Mouse (Mus musculus) liver, embryonic 11.5 days (tissue): ENCODE data around the gene Il17rc. TPM values are rescaled to one million over a fixed set of nuclear protein-coding genes. Genes with fewer than 3 reads are reported as not detected.

Experiments used
- ATAC-seq: fragments of 200-750 bp; cut with Nextera tagmentation; replicated peaks from 2 replicates; pipeline ENCODE4 v1.8.0; 2017; ENCODE audit warnings: moderate number of reproducible peaks, mild to moderate bottlenecking, moderate TSS enrichment, moderate library complexity; ENCODE audit not compliant: low FRiP score
- DNase-seq: peaks from one replicate; pipeline ENCODE4 v3.0.0-alpha.2; 2017; ENCODE audit warnings: low spot score
- H3K27ac ChIP-seq: fragments of 300-500 bp; sonication (generic); 2 replicates; pipeline ENCODE4 v1.5.1; 2014; ENCODE audit warnings: mild to moderate bottlenecking, low read depth, low read length, control low read depth
- H3K27me3 ChIP-seq: fragments of 300-500 bp; sonication (generic); replicated peaks from 2 replicates; pipeline ENCODE4 v1.6.1; 2014; ENCODE audit warnings: low read length, mixed read lengths; ENCODE audit not compliant: control insufficient read depth, insufficient read depth
- H3K36me3 ChIP-seq: fragments of 300-500 bp; sonication (generic); 2 replicates; pipeline ENCODE4 v1.6.1; 2014; ENCODE audit warnings: mild to moderate bottlenecking, low read length, moderate library complexity, mixed read lengths; ENCODE audit not compliant: control insufficient read depth, insufficient read depth
- H3K4me1 ChIP-seq: fragments of 300-500 bp; sonication (generic); replicated peaks from 2 replicates; pipeline ENCODE4 v1.6.1; 2014; ENCODE audit warnings: low read length, mixed read lengths; ENCODE audit not compliant: control insufficient read depth, insufficient read depth
- H3K4me2 ChIP-seq: fragments of 300-500 bp; sonication (generic); 2 replicates; pipeline ENCODE4 v1.6.1; 2014; ENCODE audit warnings: mild to moderate bottlenecking, control low read depth, moderate library complexity
- H3K4me3 ChIP-seq: fragments of 300-500 bp; sonication (generic); 2 replicates; pipeline ENCODE4 v1.5.1; 2014; ENCODE audit warnings: low read depth, low read length, control low read depth
- H3K9ac ChIP-seq: fragments of 300-500 bp; sonication (generic); 2 replicates; pipeline ENCODE4 v1.6.1; 2014; ENCODE audit warnings: low read depth, low read length, control low read depth
- H3K9me3 ChIP-seq: fragments of 300-500 bp; sonication (generic); 2 replicates; pipeline ENCODE4 v1.6.1; 2016; ENCODE audit warnings: low read length, inconsistent platforms, mixed read lengths; ENCODE audit not compliant: control insufficient read depth
- WGBS: fragments of 180-500 bp; shearing (Covaris S2); extraction: QIAGEN DNeasy Blood & Tissue Kit; methylation state at CpG from one replicate; pipeline ENCODE4 v1.1.7; 2014; 5-methylcytosine and 5-hydroxymethylcytosine counted together
- polyA plus RNA-seq: library from polyadenylated mRNA; unstranded; fragments of >200 nt; fragmentation: Nextera tagmentation; extraction: Ambion mirVana; gene quantifications from 2 replicates; pipeline ENCODE4 v1.2.1, GENCODE M21; 2014

Il17rc gene
- polyA plus RNA-seq, 1 experiment from 2014 or later, result 4.6 TPM

DNA sequence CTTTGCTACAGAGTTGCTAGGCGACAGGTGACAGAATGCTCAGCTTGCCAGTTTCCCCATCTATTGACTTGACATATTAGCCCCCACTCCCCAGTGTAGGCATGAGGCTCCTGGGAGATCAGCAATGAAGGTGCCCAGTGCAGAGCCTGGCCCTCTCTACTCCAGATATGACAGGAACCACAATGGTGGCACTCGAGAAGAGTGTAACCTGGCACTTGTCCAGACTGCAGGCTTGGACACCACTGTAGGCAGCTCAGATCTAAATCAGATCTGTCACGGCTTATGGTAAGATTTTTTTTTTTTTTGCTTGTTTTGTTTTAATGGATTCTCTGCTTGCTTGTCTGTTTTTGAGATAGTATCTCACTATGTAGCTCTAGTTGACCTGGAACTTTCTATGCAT lies 37.6 kb upstream of the Il17rc start:
- Histone ChIP-seq H3K27ac (no peak overlapping the region), H3K4me2 (no peak overlapping the region), H3K4me3 (no peak overlapping the region), H3K36me3 (no peaks in the 10 kb centered on the region), H3K4me1 (no peaks in the 10 kb centered on the region), H3K9me3 (no peaks in the 10 kb centered on the region), H3K27me3 (no peaks in the 10 kb centered on the region), H3K9ac (no peak overlapping the region)
- ATAC-seq, result no peak
- 77% methylated on average over 3 of the region's 3 CpGs for WGBS
- DNase-seq, result no peak

DNA sequence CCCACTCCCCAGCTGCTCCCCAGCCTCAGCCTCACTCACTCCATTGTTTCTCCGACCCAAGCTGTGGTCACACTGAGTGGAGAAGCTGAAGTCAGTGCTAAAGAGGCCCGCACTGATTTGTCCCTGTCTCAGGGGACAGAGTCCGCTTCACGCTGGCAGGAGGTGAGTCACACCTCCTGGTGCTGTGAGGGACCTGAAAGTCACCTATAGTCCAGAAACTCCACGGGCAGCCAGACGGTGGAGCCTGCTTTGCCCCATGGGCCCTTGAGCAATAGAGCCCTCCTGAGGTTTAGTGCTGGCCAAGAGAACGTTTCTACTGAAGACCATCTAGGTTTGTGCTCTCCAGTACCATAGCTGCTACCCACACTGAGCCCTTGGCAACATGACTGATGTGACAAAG lies 36.5 kb upstream of the Il17rc start:
- Histone ChIP-seq H3K27me3 (no peaks in the 10 kb centered on the region), H3K9ac (no peak overlapping the region), H3K4me1 (no peaks in the 10 kb centered on the region), H3K27ac (no peak overlapping the region), H3K9me3 (no peaks in the 10 kb centered on the region), H3K4me2 (no peak overlapping the region), H3K36me3 (no peaks in the 10 kb centered on the region), H3K4me3 (no peak overlapping the region)
- ATAC-seq (no peak), DNase-seq (no peak)
- 60% methylated on average over 7 of the region's 7 CpGs for WGBS

DNA sequence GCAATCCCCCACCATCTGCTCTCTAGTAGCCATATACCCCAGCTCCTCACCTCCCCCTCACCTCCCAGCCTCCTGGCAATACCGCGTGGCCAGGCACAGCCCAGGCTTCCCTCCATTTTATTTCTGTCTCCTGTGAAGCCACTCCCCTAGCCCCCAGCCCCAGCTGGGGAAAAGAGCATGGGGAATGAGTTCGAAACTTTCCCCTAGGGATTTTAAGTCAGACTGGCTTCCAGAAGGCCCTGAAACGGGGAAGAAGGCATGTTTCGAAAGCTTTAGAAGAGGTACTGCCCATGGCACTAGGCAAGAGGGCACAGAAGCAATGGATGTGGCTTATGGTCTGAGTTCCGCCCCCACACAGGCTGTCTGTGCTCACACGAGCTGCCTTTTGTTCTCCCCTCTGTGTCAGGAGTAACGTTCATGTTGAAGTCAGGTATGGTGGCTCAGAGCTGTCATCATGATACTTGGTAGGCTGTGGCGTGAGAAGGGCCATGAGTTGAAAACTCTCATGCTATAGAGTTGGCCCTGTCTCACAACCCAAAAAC lies 35.5 kb upstream of the Il17rc start, which contains the start of gene Cidec:
Gene Cidec, minus strand, starts transcription at position 97 of the 542 bp plus-strand sequence.
- no peaks in the 10 kb centered on the region for H3K27me3 ChIP-seq
- no peak within 1 kb of the TSS for H3K9ac ChIP-seq
- H3K4me1 ChIP-seq, result no peaks in the 10 kb centered on the region
- DNase-seq (no peak), ATAC-seq (no peak)
- H3K27ac ChIP-seq, result no peak within 1 kb of the TSS
- no peaks in the 10 kb centered on the region for H3K36me3 ChIP-seq
- no peak within 1 kb of the TSS for H3K4me3 ChIP-seq
- WGBS, result 68% methylated on average over 9 of the region's 9 CpGs
- H3K4me2 ChIP-seq, result no peak within 1 kb of the TSS
- H3K9me3 ChIP-seq, result no peaks in the 10 kb centered on the region

DNA sequence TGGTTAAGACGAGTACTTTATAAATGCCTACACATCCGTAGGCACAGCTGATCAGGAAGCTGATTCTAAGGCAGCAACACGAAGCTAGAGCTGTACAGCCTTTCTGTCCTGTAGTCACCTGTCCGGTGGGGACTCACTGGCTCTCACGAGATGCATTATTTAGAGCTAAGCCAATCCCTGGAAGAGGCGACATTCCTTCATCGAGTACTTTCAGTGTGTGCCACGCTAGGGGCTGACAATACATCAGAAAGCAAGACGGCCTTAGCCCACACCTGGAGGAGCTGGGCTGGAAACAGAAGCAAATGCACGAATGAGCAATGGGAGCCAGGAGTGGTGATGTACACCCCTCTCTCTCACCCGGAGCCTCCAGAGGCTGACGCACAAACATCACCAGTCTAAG lies 34.1 kb upstream of the Il17rc start:
- H3K4me2 ChIP-seq, result no peak overlapping the region
- 69% methylated on average over 12 of the region's 12 CpGs for WGBS
- H3K4me3 ChIP-seq, result no peak overlapping the region
- no peak overlapping the region for H3K27ac ChIP-seq
- no peaks in the 10 kb centered on the region for H3K36me3 ChIP-seq
- no peak overlapping the region for H3K9ac ChIP-seq
- no peak for DNase-seq
- H3K27me3 ChIP-seq, result no peaks in the 10 kb centered on the region
- no peaks in the 10 kb centered on the region for H3K9me3 ChIP-seq
- H3K4me1 ChIP-seq, result peaks cover 3% of the 10 kb centered on the region; the same call in 1 of the 2 replicates
- ATAC-seq, result no peak

DNA sequence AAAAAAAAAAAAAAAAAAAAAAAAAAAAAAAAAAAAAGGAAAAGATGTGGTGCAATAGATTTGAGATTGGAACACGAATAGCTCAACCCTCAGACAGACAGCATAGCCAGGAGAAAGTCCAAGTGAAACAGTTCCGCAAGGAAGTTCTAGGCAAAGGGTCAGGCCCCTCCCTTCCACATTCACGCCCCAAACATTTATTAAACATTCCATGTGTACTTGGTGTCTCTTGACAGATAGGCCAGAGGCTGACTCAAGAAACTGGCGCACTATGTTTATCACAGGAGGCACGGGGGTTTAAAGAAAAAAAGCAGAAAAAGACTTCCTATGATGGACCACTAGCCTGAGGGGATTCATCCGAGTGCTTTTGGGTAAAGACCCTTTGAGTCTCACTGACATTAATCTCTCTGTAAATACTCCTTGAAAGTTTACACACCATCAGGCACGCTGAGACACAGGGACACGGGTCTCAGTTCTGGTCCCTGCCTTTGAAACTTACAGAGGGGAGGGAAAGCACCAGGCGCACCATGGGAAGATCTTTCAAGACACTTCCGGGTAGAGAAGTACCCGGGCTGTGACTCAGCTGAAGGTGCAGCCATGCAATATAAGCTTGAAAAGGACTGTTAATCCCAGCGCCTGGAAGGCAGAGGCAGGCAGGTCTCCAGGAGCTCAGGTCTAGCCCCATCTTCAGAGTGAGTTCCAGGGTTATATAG lies 32.4 kb upstream of the Il17rc start:
- H3K9me3 ChIP-seq, result no peaks in the 10 kb centered on the region
- H3K36me3 ChIP-seq, result no peaks in the 10 kb centered on the region
- H3K27me3 ChIP-seq, result no peaks in the 10 kb centered on the region
- no peak overlapping the region for H3K4me2 ChIP-seq
- no peak overlapping the region for H3K9ac ChIP-seq
- H3K4me1 ChIP-seq, result peaks cover 10% of the 10 kb centered on the region
- DNase-seq (no peak), ATAC-seq (no peak)
- H3K4me3 ChIP-seq, result no peak overlapping the region
- 58% methylated on average over 12 of the region's 12 CpGs for WGBS
- H3K27ac ChIP-seq, result no peak overlapping the region

DNA sequence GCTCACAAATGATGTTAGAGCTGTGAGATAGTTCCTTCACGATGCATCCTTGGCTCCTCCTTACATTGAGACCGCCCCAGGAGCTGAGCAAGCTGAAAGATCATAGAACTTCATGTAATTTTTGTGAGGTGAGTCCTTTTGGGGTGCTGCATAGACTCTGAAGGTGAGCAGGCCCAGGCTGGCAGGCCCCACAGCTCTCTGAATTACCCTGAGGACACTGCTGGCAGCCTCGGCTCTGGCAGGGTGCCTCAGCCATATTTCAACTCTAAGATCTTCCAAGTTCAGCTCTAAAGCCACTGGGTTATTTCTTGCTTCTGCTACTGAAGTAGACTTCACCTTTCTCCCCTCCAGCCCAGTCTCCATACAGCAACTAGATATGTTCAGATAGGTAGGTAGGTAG lies 30.5 kb upstream of the Il17rc start:
- H3K4me2 ChIP-seq, result no peak overlapping the region
- no peak for DNase-seq
- ATAC-seq, result no peak
- H3K36me3 ChIP-seq, result no peaks in the 10 kb centered on the region
- no peak overlapping the region for H3K27ac ChIP-seq
- peaks cover 10% of the 10 kb centered on the region for H3K4me1 ChIP-seq
- WGBS, result 81% methylated on average over 3 of the region's 3 CpGs
- no peak overlapping the region for H3K4me3 ChIP-seq
- no peaks in the 10 kb centered on the region for H3K9me3 ChIP-seq
- H3K9ac ChIP-seq, result no peak overlapping the region
- H3K27me3 ChIP-seq, result no peaks in the 10 kb centered on the region

DNA sequence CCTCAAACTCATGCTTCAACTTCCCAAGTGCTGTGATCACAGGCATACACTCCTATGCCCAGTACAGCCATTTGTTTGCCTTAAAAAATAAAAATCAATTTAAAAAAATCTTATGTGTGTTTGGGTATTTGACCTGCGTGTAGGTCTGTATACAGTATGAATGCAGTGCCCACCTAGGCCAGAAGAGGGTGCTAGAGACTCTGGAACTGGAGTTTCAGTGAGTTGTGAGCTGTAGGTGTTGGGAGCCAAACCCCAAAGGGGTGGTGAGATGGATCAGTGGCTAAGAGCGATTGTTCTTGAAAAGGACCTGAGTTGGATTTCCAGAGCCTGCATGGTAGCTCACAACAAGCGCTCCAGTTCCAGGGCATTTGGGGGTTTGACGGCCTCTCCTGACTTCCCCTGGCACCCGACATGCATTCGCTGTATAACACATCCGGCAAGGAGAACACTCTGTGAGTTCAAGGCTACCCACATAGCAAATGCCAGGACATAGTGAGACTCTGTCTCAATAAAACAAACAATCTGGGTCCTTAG lies 30.0 kb upstream of the Il17rc start:
- H3K27ac ChIP-seq, result no peak overlapping the region
- peak; percentile 79 for DNase-seq
- H3K27me3 ChIP-seq, result no peaks in the 10 kb centered on the region
- H3K9ac ChIP-seq, result no peak overlapping the region
- H3K4me3 ChIP-seq, result no peak overlapping the region
- H3K36me3 ChIP-seq, result no peaks in the 10 kb centered on the region
- peaks cover 10% of the 10 kb centered on the region for H3K4me1 ChIP-seq
- 56% methylated on average over 7 of the region's 7 CpGs for WGBS
- peak; percentile 60 for ATAC-seq
- H3K9me3 ChIP-seq, result no peaks in the 10 kb centered on the region
- no peak overlapping the region for H3K4me2 ChIP-seq

DNA sequence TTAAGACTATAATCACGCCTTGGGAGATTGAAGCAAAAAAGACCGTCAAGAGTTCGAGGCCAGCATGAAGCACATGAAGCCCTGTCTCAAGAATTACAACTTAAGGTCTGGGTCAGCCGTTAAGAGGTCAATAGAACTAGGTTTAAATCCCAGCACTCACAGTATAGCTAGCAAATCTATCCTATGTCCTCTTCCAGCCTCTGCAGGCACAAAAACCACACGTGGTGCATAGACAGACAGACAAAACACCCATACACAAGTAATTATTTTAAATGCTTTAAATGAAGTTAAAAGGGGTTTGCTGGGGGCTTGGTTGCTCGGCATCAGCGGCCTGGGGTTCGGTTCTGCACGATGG lies 29.2 kb upstream of the Il17rc start:
- no peak for DNase-seq
- H3K9me3 ChIP-seq, result no peaks in the 10 kb centered on the region
- peak overlapping the region; percentile 95 for H3K4me3 ChIP-seq
- peak; percentile 29; the same call in 1 of the 2 replicates for ATAC-seq
- peak overlapping the region; percentile 91 for H3K9ac ChIP-seq
- no peaks in the 10 kb centered on the region for H3K27me3 ChIP-seq
- peak overlapping the region; percentile 51; the same call in 1 of the 2 replicates for H3K27ac ChIP-seq
- 39% methylated on average over 9 of the region's 9 CpGs for WGBS
- H3K36me3 ChIP-seq, result peaks cover 3% of the 10 kb centered on the region; the same call in 1 of the 2 replicates
- H3K4me1 ChIP-seq, result peaks cover 10% of the 10 kb centered on the region
- peak overlapping the region; percentile 85 for H3K4me2 ChIP-seq
